Mouse (Mus musculus) embryonic facial prominence, embryonic 10.5 days (tissue): Measurements from ENCODE around the gene Pm20d1. TPM values are rescaled to one million over a fixed set of nuclear protein-coding genes. Genes with fewer than 3 reads are reported as not detected.

Source experiments
- DNase-seq: peaks from one replicate; pipeline ENCODE4 v3.0.0-alpha.2; 2017; ENCODE audit warnings: low spot score
- H3K27ac ChIP-seq: fragments of 300-500 bp; sonication (generic); replicated peaks from 2 replicates; pipeline ENCODE4 v1.5.1; 2016; ENCODE audit warnings: mild to moderate bottlenecking
- H3K27me3 ChIP-seq: fragments of 300-500 bp; sonication (generic); replicated peaks from 2 replicates; pipeline ENCODE4 v1.6.1; 2016; ENCODE audit warnings: low read depth, mild to moderate bottlenecking; ENCODE audit not compliant: poor library complexity, severe bottlenecking
- H3K36me3 ChIP-seq: fragments of 300-500 bp; sonication (generic); replicated peaks from 2 replicates; pipeline ENCODE4 v1.6.1; 2016; ENCODE audit warnings: mild to moderate bottlenecking, moderate library complexity
- H3K4me1 ChIP-seq: fragments of 300-500 bp; sonication (generic); 2 replicates; pipeline ENCODE4 v1.6.1; 2016
- H3K4me3 ChIP-seq: fragments of 300-500 bp; sonication (generic); 2 replicates; pipeline ENCODE4 v1.5.1; 2016; ENCODE audit warnings: mild to moderate bottlenecking, moderate library complexity
- H3K9me3 ChIP-seq: fragments of 300-500 bp; sonication (generic); 2 replicates; pipeline ENCODE4 v1.6.1; 2016; ENCODE audit warnings: mild to moderate bottlenecking
- WGBS: fragments of 180-500 bp; shearing (Covaris S2); methylation state at CpG from one replicate; pipeline ENCODE4 v1.1.7; 2016; 5-methylcytosine and 5-hydroxymethylcytosine counted together
- polyA plus RNA-seq: library from polyadenylated mRNA; unstranded; fragments of >200 nt; fragmentation: Nextera tagmentation; extraction: Ambion mirVana; gene quantifications from 2 replicates; pipeline ENCODE4 v1.2.1, GENCODE M21; 2016

Gene Pm20d1
- polyA plus RNA-seq, 1 experiment from 2014 or later = 2.0 TPM

- H3K4me3 ChIP-seq = no peak overlapping the region
- no peak overlapping the region for H3K27ac ChIP-seq
- H3K9me3 ChIP-seq = no peaks in the 10 kb centered on the region
- 63% methylated on average over 2 of the region's 2 CpGs for WGBS
- no peaks in the 10 kb centered on the region for H3K27me3 ChIP-seq
- peaks cover 6% of the 10 kb centered on the region; the same call in 1 of the 2 replicates for H3K4me1 ChIP-seq
- DNase-seq = no peak
- H3K36me3 ChIP-seq = peaks cover 70% of the 10 kb centered on the region
Observed at GRCm38 (mm10) chr1:131839279-131839678, 42.1 kb downstream of the Pm20d1 start.

GRCm38 (mm10) chr1:131842221-131842620 is 45.0 kb downstream of the Pm20d1 start:
- H3K36me3 ChIP-seq = peaks cover 87% of the 10 kb centered on the region
- 81% methylated on average over 4 of the region's 4 CpGs for WGBS
- H3K27ac ChIP-seq = no peak overlapping the region
- H3K4me1 ChIP-seq = 0 out of 2 replicates have a peak, but pooled peaks cover 3% of the 10 kb centered on the region
- no peak overlapping the region for H3K4me3 ChIP-seq
- no peaks in the 10 kb centered on the region for H3K27me3 ChIP-seq
- no peaks in the 10 kb centered on the region for H3K9me3 ChIP-seq
- no peak for DNase-seq

GRCm38 (mm10) chr1:131843758-131844157 is 46.6 kb downstream of the Pm20d1 start:
- Histone ChIP-seq H3K4me1 (0 out of 2 replicates have a peak, but pooled peaks cover 3% of the 10 kb centered on the region), H3K9me3 (no peaks in the 10 kb centered on the region), H3K4me3 (no peak overlapping the region), H3K27ac (no peak overlapping the region), H3K36me3 (peaks cover 92% of the 10 kb centered on the region), H3K27me3 (no peaks in the 10 kb centered on the region)
- no peak for DNase-seq
- 95% methylated on average over 10 of the region's 10 CpGs for WGBS

- no peaks in the 10 kb centered on the region for H3K27me3 ChIP-seq
- no peak overlapping the region for H3K4me3 ChIP-seq
- no peak for DNase-seq
- H3K27ac ChIP-seq = no peak overlapping the region
- WGBS = 65% methylated on average over 8 of the region's 8 CpGs
- H3K4me1 ChIP-seq = no peaks in the 10 kb centered on the region
- H3K9me3 ChIP-seq = no peaks in the 10 kb centered on the region
- peaks cover 81% of the 10 kb centered on the region for H3K36me3 ChIP-seq
Observed at GRCm38 (mm10) chr1:131844883-131845282, 47.7 kb downstream of the Pm20d1 start.

- WGBS = 73% methylated on average over 5 of the region's 5 CpGs
- peak; percentile 29 for DNase-seq
- H3K36me3 ChIP-seq = peaks cover 67% of the 10 kb centered on the region
Observed at GRCm38 (mm10) chr1:131846255-131846654, 49.1 kb downstream of the Pm20d1 start.

GRCm38 (mm10) chr1:131861811-131862210 is 64.6 kb downstream of the Pm20d1 start:
- no peak for DNase-seq
- H3K36me3 ChIP-seq = no peaks in the 10 kb centered on the region
- no peaks in the 10 kb centered on the region for H3K4me1 ChIP-seq
- H3K27ac ChIP-seq = no peak overlapping the region
- no peaks in the 10 kb centered on the region for H3K9me3 ChIP-seq
- WGBS = 81% methylated on average over 4 of the region's 4 CpGs
- H3K27me3 ChIP-seq = no peaks in the 10 kb centered on the region
- no peak overlapping the region for H3K4me3 ChIP-seq

More at GRCm38 (mm10) chr1:131846255-131846654, 49.1 kb downstream of the Pm20d1 start:
- Histone ChIP-seq H3K4me3 (no peak overlapping the region), H3K27ac (no peak overlapping the region), H3K4me1 (no peaks in the 10 kb centered on the region), H3K9me3 (no peaks in the 10 kb centered on the region), H3K27me3 (no peaks in the 10 kb centered on the region)

- Histone ChIP-seq H3K4me3 (no peak overlapping the region), H3K36me3 (no peaks in the 10 kb centered on the region), H3K27ac (no peak overlapping the region), H3K27me3 (peaks cover 18% of the 10 kb centered on the region), H3K9me3 (no peaks in the 10 kb centered on the region), H3K4me1 (peaks cover 7% of the 10 kb centered on the region)
- WGBS = 79% methylated on average over 5 of the region's 5 CpGs
- DNase-seq = no peak
Observed at GRCm38 (mm10) chr1:131865596-131865995, 68.4 kb downstream of the Pm20d1 start.

GRCm38 (mm10) chr1:131866304-131866999 is 69.3 kb downstream of the Pm20d1 start:
- no peaks in the 10 kb centered on the region for H3K9me3 ChIP-seq
- H3K4me1 ChIP-seq = peaks cover 7% of the 10 kb centered on the region
- no peaks in the 10 kb centered on the region for H3K36me3 ChIP-seq
- 77% methylated on average over 6 of the region's 6 CpGs for WGBS
- H3K27me3 ChIP-seq = peaks cover 18% of the 10 kb centered on the region
- no peak overlapping the region for H3K27ac ChIP-seq
- DNase-seq = no peak
- peak overlapping the region; percentile 73 for H3K4me3 ChIP-seq

GRCm38 (mm10) chr1:131867093-131867945 is 70.1 kb downstream of the Pm20d1 start, which contains the start of gene Rab29:
Gene Rab29, plus strand, starts transcription at chr1:131867224.
- 1% methylated on average over 46 of the region's 46 CpGs for WGBS
- peak; percentile 90 for DNase-seq
- H3K36me3 ChIP-seq = no peaks in the 10 kb centered on the region
- peaks cover 18% of the 10 kb centered on the region for H3K27me3 ChIP-seq
- H3K4me3 ChIP-seq = peak within 1 kb of the TSS; percentile 73
- peaks cover 7% of the 10 kb centered on the region for H3K4me1 ChIP-seq
- H3K27ac ChIP-seq = peak within 1 kb of the TSS; percentile 73
- H3K9me3 ChIP-seq = no peaks in the 10 kb centered on the region

- 26% methylated on average over 10 of the region's 10 CpGs for WGBS
Observed at GRCm38 (mm10) chr1:131867946-131868290, 70.7 kb downstream of the Pm20d1 start.

GRCm38 (mm10) chr1:131869561-131869960 is 72.4 kb downstream of the Pm20d1 start:
- Histone ChIP-seq H3K36me3 (no peaks in the 10 kb centered on the region), H3K27me3 (peaks cover 18% of the 10 kb centered on the region), H3K9me3 (no peaks in the 10 kb centered on the region), H3K27ac (no peak overlapping the region), H3K4me1 (peaks cover 7% of the 10 kb centered on the region), H3K4me3 (no peak overlapping the region)
- 86% methylated on average over 2 of the region's 2 CpGs for WGBS
- DNase-seq = no peak

More at GRCm38 (mm10) chr1:131867946-131868290, 70.7 kb downstream of the Pm20d1 start:
- Histone ChIP-seq H3K27ac (peak overlapping the region; percentile 73), H3K9me3 (no peaks in the 10 kb centered on the region), H3K4me3 (peak overlapping the region; percentile 73), H3K27me3 (peaks cover 18% of the 10 kb centered on the region), H3K36me3 (no peaks in the 10 kb centered on the region), H3K4me1 (peaks cover 7% of the 10 kb centered on the region)
- no peak for DNase-seq
